Mouse (Mus musculus) macrophage (primary cell): ENCODE measurements around the gene Atp6v1g2. TPM values are rescaled to one million over a fixed set of nuclear protein-coding genes. Genes with fewer than 3 reads are reported as not detected.
A peak's percentile ranks its signal among the peaks of the same experiment; 100 is the strongest.

ENCODE experiments used
- H3K27ac ChIP-seq: fragments of 350-480 bp; formaldehyde crosslinking; 2 replicates; pipeline ENCODE4 v1.9.0; 2021
- H3K36me3 ChIP-seq: fragments of 350-480 bp; formaldehyde crosslinking; 2 replicates; pipeline ENCODE4 v1.9.0; 2021; ENCODE audit errors: inconsistent target
- H3K4me3 ChIP-seq: fragments of 350-480 bp; formaldehyde crosslinking; 2 replicates; pipeline ENCODE4 v1.9.0; 2021; ENCODE audit errors: inconsistent target
- H3K79me2 ChIP-seq: fragments of 350-480 bp; formaldehyde crosslinking; 2 replicates; pipeline ENCODE4 v1.9.0; 2021; ENCODE audit errors: inconsistent target
- WGBS: methylation state at CpG from one replicate; pipeline ENCODE4 v1.1.7; 2026; ENCODE audit warnings: inconsistent platforms; ENCODE audit not compliant: missing documents; 5-methylcytosine and 5-hydroxymethylcytosine counted together
- polyA plus RNA-seq: library from polyadenylated mRNA; stranded (reverse); fragments of 250-400 nt; gene quantifications from 3 replicates; pipeline ENCODE4 v1.2.4, GENCODE M21; 2018; ENCODE audit warnings: inconsistent platforms

The Atp6v1g2 gene
- polyA plus RNA-seq, 1 experiment from 2014 or later: 12.5 TPM

DNA sequence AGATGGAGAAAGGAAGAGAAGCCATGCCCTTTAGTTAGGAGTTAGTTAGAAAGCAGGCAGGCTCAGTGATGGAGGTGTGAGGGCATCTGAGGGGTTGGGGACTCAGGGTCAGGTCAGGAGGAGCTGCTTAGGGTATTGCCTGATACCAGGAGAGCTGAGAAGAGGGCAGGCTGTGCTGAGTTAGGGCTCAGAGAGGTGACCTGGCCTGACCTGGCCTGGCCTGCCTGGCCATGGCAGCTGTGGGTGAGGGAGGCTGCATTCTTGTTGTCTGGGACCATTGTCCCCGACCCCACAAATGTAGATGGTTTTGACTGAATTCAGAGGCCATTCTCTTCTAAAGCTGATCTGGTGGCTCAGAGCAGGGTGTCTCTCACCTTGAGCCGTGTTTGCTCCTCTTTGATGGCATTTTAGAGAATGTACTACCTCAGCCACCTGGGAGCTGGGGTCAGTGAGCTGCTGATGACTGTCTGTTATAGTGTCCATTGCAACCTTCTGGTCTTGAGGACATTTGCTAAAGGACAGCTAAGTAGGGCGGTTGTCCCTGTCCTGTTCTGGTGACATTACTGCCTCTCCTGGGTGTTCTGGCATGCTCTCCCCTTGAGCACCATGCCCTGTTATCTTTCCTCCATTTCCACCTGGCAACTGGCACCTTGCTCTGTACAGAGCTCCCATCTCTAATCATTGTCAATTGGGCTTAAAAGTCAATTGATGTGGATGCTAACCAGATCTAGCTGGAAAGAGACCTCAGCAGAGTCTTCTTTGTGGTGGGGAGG, 17.1 kb downstream of the Atp6v1g2 start:
- Histone ChIP-seq H3K36me3 (peaks cover 76% of the 10 kb centered on the region), H3K79me2 (peaks cover 50% of the 10 kb centered on the region), H3K27ac (no peak overlapping the region), H3K4me3 (no peak overlapping the region)
- 92% methylated on average over 3 of the region's 3 CpGs for WGBS

- WGBS: 85% methylated on average over 15 of the region's 15 CpGs
- H3K79me2 ChIP-seq: peaks cover 43% of the 10 kb centered on the region
- H3K27ac ChIP-seq: no peak overlapping the region
- peaks cover 75% of the 10 kb centered on the region for H3K36me3 ChIP-seq
- no peak overlapping the region for H3K4me3 ChIP-seq
Measured at GRCm38 (mm10) chr17:35251162-35251719, 17.8 kb downstream of the Atp6v1g2 start.

GRCm38 (mm10) chr17:35251981-35252380, 18.5 kb downstream of the Atp6v1g2 start:
- Histone ChIP-seq H3K4me3 (no peak overlapping the region), H3K79me2 (peaks cover 35% of the 10 kb centered on the region), H3K36me3 (peaks cover 68% of the 10 kb centered on the region), H3K27ac (no peak overlapping the region)
- WGBS: 95% methylated on average over 5 of the region's 5 CpGs

DNA sequence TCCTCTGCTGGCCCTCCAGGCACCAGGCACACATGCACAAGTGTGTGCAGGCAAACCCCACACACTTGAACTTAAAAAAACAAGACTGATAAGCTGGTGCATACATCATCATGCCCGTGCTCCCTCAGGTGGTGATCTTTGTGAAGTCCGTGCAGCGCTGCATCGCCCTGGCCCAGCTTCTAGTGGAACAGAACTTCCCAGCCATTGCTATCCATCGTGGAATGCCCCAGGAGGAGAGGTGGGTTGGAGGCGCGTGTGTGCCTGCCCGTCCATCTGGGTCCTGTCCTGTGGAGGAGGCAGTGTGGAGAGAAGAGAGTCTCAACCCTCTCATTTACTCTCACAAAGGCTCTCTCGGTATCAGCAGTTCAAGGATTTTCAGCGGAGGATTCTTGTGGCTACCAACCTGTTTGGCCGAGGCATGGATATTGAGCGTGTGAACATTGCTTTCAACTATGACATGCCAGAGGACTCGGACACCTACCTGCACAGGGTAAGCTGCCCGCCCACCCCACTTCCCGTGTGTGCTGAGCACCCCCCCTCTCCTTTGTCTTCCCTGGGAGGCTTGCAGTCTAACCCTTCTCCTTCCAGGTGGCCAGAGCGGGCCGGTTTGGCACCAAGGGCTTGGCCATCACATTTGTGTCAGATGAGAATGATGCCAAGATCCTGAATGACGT, 19.3 kb downstream of the Atp6v1g2 start:
- H3K27ac ChIP-seq: no peak overlapping the region
- peaks cover 27% of the 10 kb centered on the region for H3K79me2 ChIP-seq
- H3K4me3 ChIP-seq: no peak overlapping the region
- peaks cover 60% of the 10 kb centered on the region for H3K36me3 ChIP-seq
- WGBS: 88% methylated on average over 18 of the region's 18 CpGs

- H3K4me3 ChIP-seq: no peak overlapping the region
- 82% methylated on average over 13 of the region's 32 CpGs for WGBS
- peaks cover 53% of the 10 kb centered on the region for H3K36me3 ChIP-seq
- no peak overlapping the region for H3K27ac ChIP-seq
- peaks cover 20% of the 10 kb centered on the region for H3K79me2 ChIP-seq
Measured at GRCm38 (mm10) chr17:35253293-35254093, 20.0 kb downstream of the Atp6v1g2 start.

DNA sequence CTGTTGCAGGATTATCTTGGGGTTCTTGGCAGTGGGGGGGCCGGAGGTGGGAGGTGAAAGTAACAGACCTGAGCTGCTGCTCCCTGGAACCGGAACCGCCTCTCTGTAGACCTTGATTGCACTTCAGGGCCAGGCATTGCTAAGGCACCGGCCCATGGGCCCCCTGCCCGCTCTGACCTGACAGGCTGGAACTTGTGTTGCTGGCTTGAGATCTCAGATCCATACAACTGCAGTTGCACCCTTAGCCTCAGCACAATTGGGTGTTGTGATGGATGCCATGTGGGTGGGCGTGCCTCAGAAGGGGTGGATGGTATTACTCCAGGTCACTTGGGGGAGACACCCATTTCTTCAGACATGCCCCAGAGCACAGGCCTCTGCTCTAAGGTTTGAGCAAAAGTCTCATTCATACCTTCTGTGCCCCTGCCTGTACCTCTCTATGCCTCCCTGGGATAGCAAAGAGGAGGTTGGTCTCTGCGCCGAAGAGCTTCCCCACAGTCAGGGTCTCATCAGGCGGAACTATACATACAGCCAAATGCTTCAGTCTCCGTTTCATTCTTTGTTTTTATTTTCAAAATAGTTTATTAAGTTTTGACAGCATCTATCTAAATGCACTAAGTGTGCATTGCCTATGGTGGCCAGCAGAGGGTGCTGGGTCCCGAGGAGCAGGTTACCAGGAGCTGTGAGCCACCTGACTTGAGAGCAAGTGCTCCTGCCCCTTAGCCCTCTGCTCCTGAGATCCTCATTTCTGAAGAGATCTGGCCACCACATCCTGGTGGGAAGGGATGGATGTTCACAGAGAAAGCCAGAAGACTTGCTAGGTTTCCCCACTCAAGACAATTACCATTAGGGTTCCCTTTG, 21.0 kb downstream of the Atp6v1g2 start:
- no peak overlapping the region for H3K27ac ChIP-seq
- H3K36me3 ChIP-seq: peaks cover 43% of the 10 kb centered on the region
- peaks cover 10% of the 10 kb centered on the region; the same call in 1 of the 2 replicates for H3K79me2 ChIP-seq
- no peak overlapping the region for H3K4me3 ChIP-seq
- 77% methylated on average over 10 of the region's 11 CpGs for WGBS

- 82% methylated on average over 3 of the region's 3 CpGs for WGBS
- no peak overlapping the region for H3K4me3 ChIP-seq
- H3K79me2 ChIP-seq: peaks cover 3% of the 10 kb centered on the region; the same call in 1 of the 2 replicates
- no peak overlapping the region for H3K27ac ChIP-seq
- peaks cover 34% of the 10 kb centered on the region for H3K36me3 ChIP-seq
Measured at GRCm38 (mm10) chr17:35255301-35255700, 21.8 kb downstream of the Atp6v1g2 start.

- no peaks in the 10 kb centered on the region; the same call in 1 of the 2 replicates for H3K79me2 ChIP-seq
- H3K4me3 ChIP-seq: no peak overlapping the region
- 84% methylated on average over 4 of the region's 4 CpGs for WGBS
- H3K27ac ChIP-seq: no peak overlapping the region
- peaks cover 30% of the 10 kb centered on the region for H3K36me3 ChIP-seq
Measured at GRCm38 (mm10) chr17:35255704-35256103, 22.2 kb downstream of the Atp6v1g2 start.

DNA sequence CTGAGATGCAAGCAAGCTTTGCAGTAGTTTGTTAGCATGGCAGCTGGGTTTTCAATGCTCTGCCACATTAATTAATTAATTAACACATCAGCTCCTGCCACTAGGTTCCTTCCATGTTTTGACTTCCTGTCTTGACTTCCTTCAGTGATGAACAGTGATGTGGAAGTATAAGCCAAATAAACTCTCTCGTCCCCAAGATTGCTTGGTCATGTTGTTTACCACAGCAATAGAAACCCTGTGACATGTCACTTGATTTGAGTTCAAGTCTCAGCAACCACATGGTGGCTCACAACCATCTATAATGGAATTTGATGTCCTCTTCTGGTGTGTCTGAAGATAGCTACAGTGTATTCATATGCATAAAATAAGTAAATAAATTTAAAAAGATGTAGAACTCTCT, 23.9 kb downstream of the Atp6v1g2 start:
- H3K79me2 ChIP-seq: no peaks in the 10 kb centered on the region
- peaks cover 17% of the 10 kb centered on the region for H3K36me3 ChIP-seq
- 0% methylated on average over 1 of the region's 1 CpGs for WGBS
- H3K27ac ChIP-seq: peak overlapping the region; percentile 98
- H3K4me3 ChIP-seq: peak overlapping the region; percentile 29

- WGBS: 2% methylated on average over 12 of the region's 17 CpGs
- Histone ChIP-seq H3K4me3 (peak overlapping the region; percentile 29), H3K27ac (peak overlapping the region; percentile 98), H3K36me3 (peaks cover 11% of the 10 kb centered on the region), H3K79me2 (no peaks in the 10 kb centered on the region)
Measured at GRCm38 (mm10) chr17:35257824-35258491, 24.5 kb downstream of the Atp6v1g2 start.

DNA sequence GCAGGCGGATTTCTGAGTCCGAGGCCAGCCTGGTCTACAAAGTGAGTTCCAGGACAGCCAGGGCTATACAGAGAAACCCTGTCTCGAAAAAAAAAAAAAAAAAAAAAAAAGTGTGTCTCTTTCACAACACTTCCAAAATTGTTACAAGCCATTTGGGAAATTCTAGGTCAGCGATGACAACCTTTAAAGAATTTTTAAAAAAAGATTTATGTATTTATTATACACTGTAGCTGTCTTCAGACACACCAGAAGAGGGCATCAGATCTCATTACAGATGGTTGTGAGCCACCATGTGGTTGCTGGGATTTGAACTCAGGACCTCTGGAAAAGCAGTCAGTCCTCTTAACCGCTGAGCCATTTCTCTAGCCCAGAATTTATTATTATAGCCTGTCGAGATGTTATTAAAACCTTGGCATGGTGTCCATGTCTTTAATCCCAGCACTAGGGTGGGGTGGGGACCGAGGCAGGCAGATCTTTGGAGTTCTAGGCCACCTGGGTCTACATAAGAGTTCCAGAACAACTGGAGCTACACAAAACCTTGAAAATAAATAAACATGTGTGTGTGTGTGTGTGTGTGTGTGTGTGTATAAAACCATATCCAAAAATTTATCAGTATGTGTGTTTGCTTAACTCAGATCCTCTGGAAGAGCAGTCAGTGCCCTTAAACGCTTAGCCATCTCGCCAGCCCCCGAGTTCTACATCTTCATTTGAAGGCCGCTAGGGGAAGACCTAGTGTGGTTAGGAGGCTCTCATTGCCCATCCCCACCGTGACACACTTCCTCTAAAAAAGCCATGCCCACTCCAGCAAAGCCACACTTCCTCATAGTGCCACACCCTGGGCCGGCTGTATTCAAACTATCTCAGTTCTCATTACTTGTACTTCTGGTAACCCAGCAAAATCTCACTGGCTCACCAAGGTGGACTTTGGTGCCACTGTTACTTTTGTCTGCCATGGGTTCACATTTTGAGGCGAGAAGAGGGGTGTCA, 25.3 kb downstream of the Atp6v1g2 start:
- 28% methylated on average over 10 of the region's 14 CpGs for WGBS
- H3K27ac ChIP-seq: peak overlapping the region; percentile 98

DNA sequence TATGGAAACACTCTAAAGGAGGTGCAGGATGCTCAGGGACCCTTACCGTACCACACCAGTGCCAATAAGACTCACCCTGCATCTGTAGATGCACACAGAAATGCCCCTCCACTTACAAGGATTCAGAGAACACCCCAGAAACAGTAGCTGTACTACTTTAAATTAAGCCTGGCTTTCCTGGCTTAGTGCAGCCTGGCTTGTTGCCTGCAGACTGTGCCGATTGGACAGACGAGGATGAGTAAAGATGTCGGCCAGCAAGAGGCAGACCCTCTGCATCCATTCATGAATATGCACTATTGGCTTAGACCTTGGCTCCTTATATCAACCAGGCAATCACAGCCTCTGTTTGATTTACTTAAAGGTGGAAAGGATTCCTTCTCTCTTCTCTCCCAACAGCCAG, 26.2 kb downstream of the Atp6v1g2 start:
- Histone ChIP-seq H3K36me3 (peaks cover 2% of the 10 kb centered on the region; the same call in 1 of the 2 replicates), H3K27ac (peak overlapping the region; percentile 98), H3K79me2 (peaks cover 15% of the 10 kb centered on the region), H3K4me3 (no peak overlapping the region)
- 93% methylated on average over 4 of the region's 4 CpGs for WGBS

More for the DNA sequence above, 25.3 kb downstream of the Atp6v1g2 start:
- Histone ChIP-seq H3K79me2 (peaks cover 7% of the 10 kb centered on the region), H3K36me3 (peaks cover 3% of the 10 kb centered on the region; the same call in 1 of the 2 replicates), H3K4me3 (no peak overlapping the region)
